Mouse (Mus musculus): ENCODE measurements around the gene Vgll1. TPM values are rescaled to one million over a fixed set of nuclear protein-coding genes. Genes with fewer than 3 reads are reported as not detected.

The Vgll1 gene
- polyA plus RNA-seq, 1 experiment, result not detected

- Histone ChIP-seq H3K27me3 (ENCODE audit: control insufficient read depth, insufficient read depth, low read length) (no peaks in the 10 kb centered on the region), H3K4me1 (ENCODE audit: control insufficient read depth, insufficient read depth, low read length) (no peaks in the 10 kb centered on the region), H3K27ac (ENCODE audit: insufficient read depth, low read length) (no peak overlapping the region), H3K4me3 (replicated peaks; ENCODE audit: insufficient read depth, low read depth, low read length) (no peak overlapping the region)
- 76% methylated on average over 3 of the region's 3 CpGs for WGBS
- DNase-seq, result no peak
- TF ChIP-seq POLR2A (IDR thresholded peaks at IDR 0.05; ENCODE audit: borderline replicate concordance, insufficient read depth, low read length), result no peak
- TF ChIP-seq CTCF (IDR thresholded peaks at IDR 0.05; ENCODE audit: borderline replicate concordance, insufficient read depth, low read depth, low read length), result no peak
These were observed 19.1 kb downstream of the Vgll1 start for GRCm38 (mm10) chrX:57106956-57107355.

- H3K27me3 ChIP-seq (ENCODE audit: control insufficient read depth, insufficient read depth, low read length), result no peaks in the 10 kb centered on the region
- H3K4me3 ChIP-seq (replicated peaks; ENCODE audit: insufficient read depth, low read depth, low read length), result no peak overlapping the region
- no peak for TF ChIP-seq CTCF (IDR thresholded peaks at IDR 0.05; ENCODE audit: borderline replicate concordance, insufficient read depth, low read depth, low read length)
- no peak for TF ChIP-seq POLR2A (IDR thresholded peaks at IDR 0.05; ENCODE audit: borderline replicate concordance, insufficient read depth, low read length)
- DNase-seq, result no peak
- H3K4me1 ChIP-seq (ENCODE audit: control insufficient read depth, insufficient read depth, low read length), result no peaks in the 10 kb centered on the region
- no peak overlapping the region for H3K27ac ChIP-seq (ENCODE audit: insufficient read depth, low read length)
- 67% methylated on average over 8 of the region's 8 CpGs for WGBS
These were observed 30.2 kb downstream of the Vgll1 start for GRCm38 (mm10) chrX:57118143-57118542.

GRCm38 (mm10) chrX:57120768-57121167 is 32.9 kb downstream of the Vgll1 start:
- Histone ChIP-seq H3K27ac (ENCODE audit: insufficient read depth, low read length) (no peak overlapping the region), H3K27me3 (ENCODE audit: control insufficient read depth, insufficient read depth, low read length) (no peaks in the 10 kb centered on the region), H3K4me3 (replicated peaks; ENCODE audit: insufficient read depth, low read depth, low read length) (no peak overlapping the region), H3K4me1 (ENCODE audit: control insufficient read depth, insufficient read depth, low read length) (no peaks in the 10 kb centered on the region)
- DNase-seq, result no peak
- TF ChIP-seq POLR2A (IDR thresholded peaks at IDR 0.05; ENCODE audit: borderline replicate concordance, insufficient read depth, low read length), result no peak
- TF ChIP-seq CTCF (IDR thresholded peaks at IDR 0.05; ENCODE audit: borderline replicate concordance, insufficient read depth, low read depth, low read length), result no peak
- 71% methylated on average over 1 of the region's 1 CpGs for WGBS

GRCm38 (mm10) chrX:57130633-57131032 is 42.7 kb downstream of the Vgll1 start:
- no peak overlapping the region for H3K4me3 ChIP-seq (replicated peaks; ENCODE audit: insufficient read depth, low read depth, low read length)
- H3K27ac ChIP-seq (ENCODE audit: insufficient read depth, low read length), result no peak overlapping the region
- H3K4me1 ChIP-seq (ENCODE audit: control insufficient read depth, insufficient read depth, low read length), result no peaks in the 10 kb centered on the region
- 21% methylated on average over 1 of the region's 1 CpGs for WGBS
- TF ChIP-seq POLR2A (IDR thresholded peaks at IDR 0.05; ENCODE audit: borderline replicate concordance, insufficient read depth, low read length) (no peak), CTCF (IDR thresholded peaks at IDR 0.05; ENCODE audit: borderline replicate concordance, insufficient read depth, low read depth, low read length) (no peak)
- no peak for DNase-seq
- H3K27me3 ChIP-seq (ENCODE audit: control insufficient read depth, insufficient read depth, low read length), result no peaks in the 10 kb centered on the region

GRCm38 (mm10) chrX:57137627-57138026 is 49.7 kb downstream of the Vgll1 start:
- no peak overlapping the region for H3K4me3 ChIP-seq (replicated peaks; ENCODE audit: insufficient read depth, low read depth, low read length)
- H3K4me1 ChIP-seq (ENCODE audit: control insufficient read depth, insufficient read depth, low read length), result no peaks in the 10 kb centered on the region
- no peak for TF ChIP-seq CTCF (IDR thresholded peaks at IDR 0.05; ENCODE audit: borderline replicate concordance, insufficient read depth, low read depth, low read length)
- no peak for TF ChIP-seq POLR2A (IDR thresholded peaks at IDR 0.05; ENCODE audit: borderline replicate concordance, insufficient read depth, low read length)
- H3K27me3 ChIP-seq (ENCODE audit: control insufficient read depth, insufficient read depth, low read length), result no peaks in the 10 kb centered on the region
- H3K27ac ChIP-seq (ENCODE audit: insufficient read depth, low read length), result no peak overlapping the region
- DNase-seq, result no peak

- DNase-seq, result no peak
- Histone ChIP-seq H3K27me3 (ENCODE audit: control insufficient read depth, insufficient read depth, low read length) (no peaks in the 10 kb centered on the region), H3K27ac (ENCODE audit: insufficient read depth, low read length) (no peak overlapping the region), H3K4me1 (ENCODE audit: control insufficient read depth, insufficient read depth, low read length) (no peaks in the 10 kb centered on the region), H3K4me3 (replicated peaks; ENCODE audit: insufficient read depth, low read depth, low read length) (no peak overlapping the region)
- 68% methylated on average over 1 of the region's 1 CpGs for WGBS
- TF ChIP-seq POLR2A (IDR thresholded peaks at IDR 0.05; ENCODE audit: borderline replicate concordance, insufficient read depth, low read length), result no peak
- no peak for TF ChIP-seq CTCF (IDR thresholded peaks at IDR 0.05; ENCODE audit: borderline replicate concordance, insufficient read depth, low read depth, low read length)
These were observed 65.6 kb downstream of the Vgll1 start for GRCm38 (mm10) chrX:57153520-57153919.

Other genes with a start within 250 kb of the Vgll1 start
- not detected in 2 replicates for gene Adgrg4, start 217.9 kb upstream of the Vgll1 start, polyA plus RNA-seq (2012; rRNA removed)
- gene Brs3, start 45.0 kb upstream of the Vgll1 start, polyA plus RNA-seq (2012; rRNA removed), result 0.05 and 0.10 TPM in 2 replicates
- gene Htatsf1, start 34.5 kb upstream of the Vgll1 start, polyA plus RNA-seq (2012; rRNA removed), result 44.2 and 48.3 TPM in 2 replicates
- gene Cd40lg, start 124.0 kb downstream of the Vgll1 start, polyA plus RNA-seq (2012; rRNA removed), result not detected in 2 replicates